Mouse (Mus musculus) spleen, postnatal 14 days (tissue): ENCODE data around the gene Tex14.

Experiments used
- DNase-seq, 2 experiments: peaks; one replicate each; pipeline ENCODE4 v3.0.0; 2021 to 2022; ENCODE audit warnings: low spot score in 2 of 2

Tex14 gene

GRCm38 (mm10) chr11:87571361-87571950, 166.6 kb downstream of the Tex14 start:
- no peak for DNase-seq

- DNase-seq, result no peak
Observed at GRCm38 (mm10) chr11:87573751-87574150, 168.9 kb downstream of the Tex14 start.

GRCm38 (mm10) chr11:87574520-87575180, 169.8 kb downstream of the Tex14 start:
- DNase-seq, result no peak

- DNase-seq, result no peak
Observed at GRCm38 (mm10) chr11:87577601-87578248, 172.9 kb downstream of the Tex14 start.

GRCm38 (mm10) chr11:87578249-87578962, 173.5 kb downstream of the Tex14 start:
- DNase-seq, result peak; percentile 41 to 47

- no peak for DNase-seq
Observed at GRCm38 (mm10) chr11:87578963-87579601, 174.2 kb downstream of the Tex14 start.

GRCm38 (mm10) chr11:87579713-87580112, 174.8 kb downstream of the Tex14 start:
- no peak for DNase-seq

- no peak for DNase-seq
Observed at GRCm38 (mm10) chr11:87580543-87581085, 175.7 kb downstream of the Tex14 start.

GRCm38 (mm10) chr11:87581161-87581865, 176.4 kb downstream of the Tex14 start:
- DNase-seq, result no peak

- DNase-seq, result no peak
Observed at GRCm38 (mm10) chr11:87581933-87582710, 177.3 kb downstream of the Tex14 start.

- DNase-seq, result no peak
Observed at GRCm38 (mm10) chr11:87583291-87584034, 178.6 kb downstream of the Tex14 start.

GRCm38 (mm10) chr11:87584711-87585505, 180.0 kb downstream of the Tex14 start:
- no peak for DNase-seq

- DNase-seq, result no peak
Observed at GRCm38 (mm10) chr11:87587211-87587874, 182.5 kb downstream of the Tex14 start.

GRCm38 (mm10) chr11:87589605-87590004, 184.7 kb downstream of the Tex14 start:
- DNase-seq, result no peak

- DNase-seq, result peak in 1 of 2 experiments; percentile 27
Observed at GRCm38 (mm10) chr11:87590841-87591525, 186.1 kb downstream of the Tex14 start.

- peak; percentile 95 to 96 for DNase-seq
Observed at GRCm38 (mm10) chr11:87591526-87592353, 186.9 kb downstream of the Tex14 start, which contains the start of gene Mtmr4. Mtmr4 (plus strand) TSS chr11:87592162.

- DNase-seq, result no peak
Observed at GRCm38 (mm10) chr11:87592354-87592695, 187.5 kb downstream of the Tex14 start.
